Mouse (Mus musculus) liver, embryonic 11.5 days (tissue): Measurements from ENCODE around the gene Myo16. TPM values are rescaled to one million over a fixed set of nuclear protein-coding genes. Genes with fewer than 3 reads are reported as not detected.

Experiments
- ATAC-seq: fragments of 200-750 bp; cut with Nextera tagmentation; replicated peaks from 2 replicates; pipeline ENCODE4 v1.8.0; 2017; ENCODE audit warnings: moderate number of reproducible peaks, mild to moderate bottlenecking, moderate TSS enrichment, moderate library complexity; ENCODE audit not compliant: low FRiP score
- DNase-seq: peaks from one replicate; pipeline ENCODE4 v3.0.0-alpha.2; 2017; ENCODE audit warnings: low spot score
- H3K27ac ChIP-seq: fragments of 300-500 bp; sonication (generic); 2 replicates; pipeline ENCODE4 v1.5.1; 2014; ENCODE audit warnings: mild to moderate bottlenecking, low read depth, low read length, control low read depth
- H3K27me3 ChIP-seq: fragments of 300-500 bp; sonication (generic); replicated peaks from 2 replicates; pipeline ENCODE4 v1.6.1; 2014; ENCODE audit warnings: low read length, mixed read lengths; ENCODE audit not compliant: control insufficient read depth, insufficient read depth
- H3K36me3 ChIP-seq: fragments of 300-500 bp; sonication (generic); 2 replicates; pipeline ENCODE4 v1.6.1; 2014; ENCODE audit warnings: mild to moderate bottlenecking, low read length, moderate library complexity, mixed read lengths; ENCODE audit not compliant: control insufficient read depth, insufficient read depth
- H3K4me1 ChIP-seq: fragments of 300-500 bp; sonication (generic); replicated peaks from 2 replicates; pipeline ENCODE4 v1.6.1; 2014; ENCODE audit warnings: low read length, mixed read lengths; ENCODE audit not compliant: control insufficient read depth, insufficient read depth
- H3K4me2 ChIP-seq: fragments of 300-500 bp; sonication (generic); 2 replicates; pipeline ENCODE4 v1.6.1; 2014; ENCODE audit warnings: mild to moderate bottlenecking, control low read depth, moderate library complexity
- H3K4me3 ChIP-seq: fragments of 300-500 bp; sonication (generic); 2 replicates; pipeline ENCODE4 v1.5.1; 2014; ENCODE audit warnings: low read depth, low read length, control low read depth
- H3K9ac ChIP-seq: fragments of 300-500 bp; sonication (generic); 2 replicates; pipeline ENCODE4 v1.6.1; 2014; ENCODE audit warnings: low read depth, low read length, control low read depth
- H3K9me3 ChIP-seq: fragments of 300-500 bp; sonication (generic); 2 replicates; pipeline ENCODE4 v1.6.1; 2016; ENCODE audit warnings: low read length, inconsistent platforms, mixed read lengths; ENCODE audit not compliant: control insufficient read depth
- WGBS: fragments of 180-500 bp; shearing (Covaris S2); extraction: QIAGEN DNeasy Blood & Tissue Kit; methylation state at CpG from one replicate; pipeline ENCODE4 v1.1.7; 2014; 5-methylcytosine and 5-hydroxymethylcytosine counted together
- polyA plus RNA-seq: library from polyadenylated mRNA; unstranded; fragments of >200 nt; fragmentation: Nextera tagmentation; extraction: Ambion mirVana; gene quantifications from 2 replicates; pipeline ENCODE4 v1.2.1, GENCODE M21; 2014

Gene Myo16
- polyA plus RNA-seq, 1 experiment from 2014 or later: 0.07 TPM

GRCm38 (mm10) chr8:10549434-10549833 lies 395.7 kb downstream of the Myo16 start:
- H3K4me2 ChIP-seq: no peak overlapping the region
- no peak overlapping the region for H3K4me3 ChIP-seq
- 83% methylated on average over 3 of the region's 3 CpGs for WGBS
- no peaks in the 10 kb centered on the region for H3K4me1 ChIP-seq
- no peaks in the 10 kb centered on the region for H3K27me3 ChIP-seq
- no peak for DNase-seq
- no peak overlapping the region for H3K27ac ChIP-seq
- no peaks in the 10 kb centered on the region for H3K36me3 ChIP-seq
- no peaks in the 10 kb centered on the region; the same call in 1 of the 2 replicates for H3K9me3 ChIP-seq
- no peak for ATAC-seq
- no peak overlapping the region for H3K9ac ChIP-seq

DNA sequence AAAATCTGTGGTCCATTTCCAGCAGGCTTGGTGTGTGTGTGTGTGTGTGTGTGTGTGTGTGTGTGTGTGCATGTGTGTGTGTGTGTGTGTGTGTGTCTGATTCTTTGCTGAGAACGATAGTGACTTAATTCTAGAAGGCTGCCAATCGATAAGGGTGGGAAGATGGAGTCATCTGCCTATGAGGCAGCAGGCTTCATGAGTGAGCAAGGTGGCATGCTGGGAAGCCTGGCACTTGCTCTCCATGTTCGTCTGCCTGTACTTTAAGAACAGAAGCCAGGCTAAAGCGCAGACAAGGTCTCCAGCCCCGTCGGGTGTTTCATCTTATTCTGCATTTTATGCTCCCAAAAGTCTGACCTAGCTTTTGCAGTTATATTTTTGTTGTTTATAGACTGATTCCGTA lies 404.2 kb downstream of the Myo16 start:
- DNase-seq (no peak), ATAC-seq (no peak)
- WGBS: 76% methylated on average over 7 of the region's 7 CpGs
- Histone ChIP-seq H3K4me3 (no peak overlapping the region), H3K4me1 (no peaks in the 10 kb centered on the region), H3K27ac (no peak overlapping the region), H3K4me2 (no peak overlapping the region), H3K9ac (no peak overlapping the region), H3K9me3 (no peaks in the 10 kb centered on the region), H3K36me3 (no peaks in the 10 kb centered on the region), H3K27me3 (no peaks in the 10 kb centered on the region)

GRCm38 (mm10) chr8:10559479-10559878 lies 405.8 kb downstream of the Myo16 start:
- Histone ChIP-seq H3K27me3 (no peaks in the 10 kb centered on the region), H3K4me2 (no peak overlapping the region), H3K27ac (no peak overlapping the region), H3K9me3 (no peaks in the 10 kb centered on the region), H3K4me3 (no peak overlapping the region), H3K4me1 (no peaks in the 10 kb centered on the region), H3K36me3 (no peaks in the 10 kb centered on the region), H3K9ac (no peak overlapping the region)
- WGBS: 61% methylated on average over 6 of the region's 6 CpGs
- ATAC-seq (no peak), DNase-seq (no peak)

DNA sequence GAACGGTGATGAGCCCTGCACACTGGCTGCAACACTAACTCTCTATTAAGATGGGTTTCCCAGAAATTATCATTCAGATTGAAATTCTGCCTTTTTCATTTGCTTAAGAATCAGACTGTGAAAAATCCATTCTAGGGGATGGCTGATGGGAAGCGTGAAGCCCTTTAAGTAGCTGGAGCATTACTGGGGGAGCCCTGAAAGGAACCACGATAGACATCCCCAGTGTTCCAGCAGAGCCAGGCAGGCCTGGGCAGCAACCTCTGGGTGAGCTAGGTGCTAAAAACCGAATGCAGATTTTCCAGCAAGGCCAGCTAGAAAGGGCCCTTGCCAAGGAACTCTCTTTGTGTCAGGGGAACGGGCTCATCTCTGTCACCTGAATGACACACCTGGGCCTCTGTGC lies 407.9 kb downstream of the Myo16 start:
- Histone ChIP-seq H3K4me3 (no peak overlapping the region), H3K27me3 (no peaks in the 10 kb centered on the region), H3K27ac (no peak overlapping the region), H3K36me3 (no peaks in the 10 kb centered on the region), H3K4me1 (no peaks in the 10 kb centered on the region), H3K9ac (no peak overlapping the region), H3K9me3 (no peaks in the 10 kb centered on the region), H3K4me2 (no peak overlapping the region)
- ATAC-seq (no peak), DNase-seq (no peak)
- 79% methylated on average over 5 of the region's 5 CpGs for WGBS

- DNase-seq (no peak), ATAC-seq (no peak)
- Histone ChIP-seq H3K27ac (no peak overlapping the region), H3K27me3 (no peaks in the 10 kb centered on the region), H3K36me3 (no peaks in the 10 kb centered on the region), H3K4me3 (no peak overlapping the region), H3K4me1 (no peaks in the 10 kb centered on the region), H3K4me2 (no peak overlapping the region), H3K9me3 (no peaks in the 10 kb centered on the region), H3K9ac (no peak overlapping the region)
- 80% methylated on average over 13 of the region's 13 CpGs for WGBS
These were observed 408.3 kb downstream of the Myo16 start for GRCm38 (mm10) chr8:10562046-10562445.

DNA sequence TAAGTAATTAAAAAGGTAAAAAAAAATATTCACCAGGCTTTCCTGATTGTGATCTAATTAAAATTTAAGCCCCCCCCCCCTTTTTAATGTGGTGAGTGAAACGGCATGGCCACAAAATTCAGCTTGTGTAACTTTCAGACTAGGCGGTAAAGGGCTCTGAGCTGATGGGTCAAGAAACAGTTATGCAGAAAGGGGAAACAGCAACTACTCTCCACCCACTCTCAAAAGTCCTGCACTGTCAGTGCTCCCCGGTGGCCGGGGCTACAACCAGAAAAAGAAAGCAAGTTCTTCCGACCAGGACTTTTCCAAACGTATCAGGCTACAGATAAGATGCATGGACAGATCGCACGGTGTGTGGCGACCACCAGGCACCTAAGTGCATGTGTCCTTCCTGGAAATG lies 408.9 kb downstream of the Myo16 start:
- no peak for ATAC-seq

GRCm38 (mm10) chr8:10565231-10566029 lies 411.7 kb downstream of the Myo16 start:
- Histone ChIP-seq H3K4me2 (no peak overlapping the region), H3K4me1 (no peaks in the 10 kb centered on the region), H3K4me3 (no peak overlapping the region), H3K9ac (no peak overlapping the region), H3K9me3 (no peaks in the 10 kb centered on the region), H3K27me3 (no peaks in the 10 kb centered on the region), H3K27ac (no peak overlapping the region), H3K36me3 (no peaks in the 10 kb centered on the region)
- ATAC-seq (no peak), DNase-seq (no peak)
- WGBS: 76% methylated on average over 11 of the region's 11 CpGs

More for the DNA sequence above, 408.9 kb downstream of the Myo16 start:
- Histone ChIP-seq H3K4me2 (no peak overlapping the region), H3K27me3 (no peaks in the 10 kb centered on the region), H3K4me1 (no peaks in the 10 kb centered on the region), H3K36me3 (no peaks in the 10 kb centered on the region), H3K4me3 (no peak overlapping the region), H3K27ac (no peak overlapping the region), H3K9ac (no peak overlapping the region), H3K9me3 (no peaks in the 10 kb centered on the region)
- 86% methylated on average over 9 of the region's 9 CpGs for WGBS
- no peak for DNase-seq

DNA sequence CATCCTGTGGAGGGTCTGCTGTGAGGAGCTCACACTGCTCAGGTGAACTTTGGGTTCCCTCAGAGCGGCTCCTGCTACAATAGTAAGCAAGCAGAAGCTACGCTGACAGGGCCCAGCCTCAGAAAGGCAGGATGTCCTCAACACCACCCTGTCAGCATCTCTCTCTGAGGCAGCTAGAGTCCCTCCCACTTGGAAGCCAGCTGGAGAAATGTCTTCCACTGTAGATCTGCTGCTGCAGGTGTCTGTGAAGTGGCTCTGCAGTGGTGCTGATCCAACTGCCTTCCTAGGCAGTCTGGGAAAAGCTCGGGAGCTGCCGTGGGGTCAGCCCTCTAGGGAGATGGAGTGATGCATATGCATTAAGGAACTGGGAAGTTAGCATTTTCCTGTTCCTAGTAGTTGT lies 414.7 kb downstream of the Myo16 start:
- H3K9me3 ChIP-seq: no peaks in the 10 kb centered on the region
- no peaks in the 10 kb centered on the region for H3K36me3 ChIP-seq
- DNase-seq (no peak), ATAC-seq (no peak)
- WGBS: 68% methylated on average over 4 of the region's 4 CpGs
- no peak overlapping the region for H3K4me2 ChIP-seq
- no peak overlapping the region for H3K9ac ChIP-seq
- H3K27ac ChIP-seq: no peak overlapping the region
- H3K27me3 ChIP-seq: no peaks in the 10 kb centered on the region
- H3K4me3 ChIP-seq: no peak overlapping the region
- H3K4me1 ChIP-seq: no peaks in the 10 kb centered on the region

- no peak overlapping the region for H3K4me3 ChIP-seq
- H3K36me3 ChIP-seq: no peaks in the 10 kb centered on the region
- no peak for ATAC-seq
- H3K4me1 ChIP-seq: no peaks in the 10 kb centered on the region
- no peak overlapping the region for H3K27ac ChIP-seq
- no peak overlapping the region for H3K9ac ChIP-seq
- H3K4me2 ChIP-seq: no peak overlapping the region
- peak; percentile 53 for DNase-seq
- 26% methylated on average over 6 of the region's 6 CpGs for WGBS
- H3K9me3 ChIP-seq: no peaks in the 10 kb centered on the region
- no peaks in the 10 kb centered on the region for H3K27me3 ChIP-seq
These were observed 420.4 kb downstream of the Myo16 start for GRCm38 (mm10) chr8:10574096-10574495.
